Mouse (Mus musculus) kidney, adult 8-10 months (tissue): ENCODE measurements around the gene Clec5a.
"Not testable (repeated sequence)": the region's sequence is repeated elsewhere in the genome, so short reads cannot be mapped to it uniquely, and the experiment has no call there.

ENCODE experiments used
- DNase-seq, 2 experiments: peaks; one replicate each; pipeline ENCODE4 v3.0.0; 2022

Clec5a gene

GRCm38 (mm10) chr6:40585645-40586044 is at the start of gene Clec5a:
Gene Clec5a, minus strand, starts transcription at chr6:40585821.
- no peak for DNase-seq

GRCm38 (mm10) chr6:40634640-40635071 is 49.0 kb upstream of the Clec5a start:
- peak; percentile 64 to 77 for DNase-seq

GRCm38 (mm10) chr6:40628406-40629000 is 42.9 kb upstream of the Clec5a start, which contains the start of gene Mgam:
Gene Mgam, plus strand, starts transcription at chr6:40628831.
- no peak for DNase-seq

GRCm38 (mm10) chr6:40626111-40626510 is 40.5 kb upstream of the Clec5a start:
- DNase-seq: peak in 1 of 2 experiments; percentile 20

GRCm38 (mm10) chr6:40617965-40618364 is 32.3 kb upstream of the Clec5a start:
- peak; percentile 32 to 75 for DNase-seq

GRCm38 (mm10) chr6:40613260-40613852 is 27.7 kb upstream of the Clec5a start, which contains the start of gene Tas2r138:
Gene Tas2r138, minus strand, starts transcription at chr6:40613310.
- DNase-seq: no peak

GRCm38 (mm10) chr6:40610244-40610643 is 24.6 kb upstream of the Clec5a start:
- no peak for DNase-seq

- no peak for DNase-seq
Observed at GRCm38 (mm10) chr6:40607431-40607830, 21.8 kb upstream of the Clec5a start.

- not testable (repeated sequence) for DNase-seq
Observed at GRCm38 (mm10) chr6:40598546-40598945, 12.9 kb upstream of the Clec5a start.

- no peak for DNase-seq
Observed at GRCm38 (mm10) chr6:40594804-40595550, 9.4 kb upstream of the Clec5a start.

GRCm38 (mm10) chr6:40588346-40588745 is 2.7 kb upstream of the Clec5a start:
- DNase-seq: no peak

- no peak for DNase-seq
Observed at GRCm38 (mm10) chr6:40584336-40584735, 1.3 kb downstream of the Clec5a start.

GRCm38 (mm10) chr6:40576305-40576704 is 9.3 kb downstream of the Clec5a start:
- no peak for DNase-seq

GRCm38 (mm10) chr6:40573618-40574017 is 12.0 kb downstream of the Clec5a start:
- no peak for DNase-seq

GRCm38 (mm10) chr6:40569187-40569586 is 16.4 kb downstream of the Clec5a start, which contains the start of gene Olfr460:
Gene Olfr460, plus strand, starts transcription at chr6:40569487.
- DNase-seq: no peak

- no peak for DNase-seq
Observed at GRCm38 (mm10) chr6:40554950-40555349, 30.7 kb downstream of the Clec5a start, which contains the start of gene Olfr461. Gene Olfr461, minus strand, starts transcription at chr6:40555050.

- DNase-seq: no peak
Observed at GRCm38 (mm10) chr6:40544690-40545089, 40.9 kb downstream of the Clec5a start.
